Mouse (Mus musculus) cerebellum, adult 2 months (tissue): ENCODE measurements around the gene Spsb1.

Source experiments
- CTCF ChIP-seq: fragments of 200-500 bp; IDR thresholded peaks from 2 replicates; pipeline ENCODE4 v1.5.1; 2011; ENCODE audit warnings: low read depth, mild to moderate bottlenecking, control low read depth, low read length, moderate library complexity, borderline replicate concordance; ENCODE audit not compliant: insufficient read depth
- POLR2A ChIP-seq: fragments of 200-500 bp; IDR thresholded peaks from 2 replicates; pipeline ENCODE4 v1.6.1; 2011; ENCODE audit warnings: low read length, control low read depth, borderline replicate concordance; ENCODE audit not compliant: insufficient read depth

GRCm38 (mm10) chr4:150002021-150002528, 47.2 kb upstream of the Spsb1 start:
- TF ChIP-seq POLR2A (no peak), CTCF (no peak)
